Mouse (Mus musculus) MEL (cell line): ENCODE measurements at regions not wholly inside any gene's neighbourhood (a gene's known extent, or its start where the extent isn't known, plus 50 kb on each side); places are given as distances from the start of the nearest gene placed in this dataset.

Experiments
- DNase-seq: peaks from one replicate; pipeline ENCODE4 v3.0.0; 2011; ENCODE audit warnings: low read depth, low spot score
- H3K27ac ChIP-seq: 2 replicates; pipeline ENCODE4 v1.5.1; 2012; ENCODE audit warnings: low read depth, mild to moderate bottlenecking, control low read depth, low read length, moderate library complexity; ENCODE audit not compliant: control insufficient read depth
- H3K27me3 ChIP-seq, 2 experiments: fragments of 150-350 bp in 1 of 2; sonication (generic) in 1 of 2; 2 replicates each; pipeline ENCODE4 v1.6.1; 2012; ENCODE audit warnings: low read length in 2 of 2, mild to moderate bottlenecking in 2 of 2, improper control_type of control experiment in 1 of 2, moderate library complexity in 1 of 2; ENCODE audit not compliant: insufficient read depth in 2 of 2, control insufficient read depth in 1 of 2
- H3K36me3 ChIP-seq, 2 experiments: 2 replicates each; pipeline ENCODE4 v1.6.1; 2012 to 2014; ENCODE audit warnings: low read length in 2 of 2, improper control_type of control experiment in 1 of 2, inconsistent platforms in 1 of 2, mild to moderate bottlenecking in 1 of 2; ENCODE audit not compliant: insufficient read depth in 2 of 2, control insufficient read depth in 1 of 2
- H3K4me1 ChIP-seq, 2 experiments: fragments of 150-350 bp in 1 of 2; sonication (generic) in 1 of 2; 2 replicates each; pipeline ENCODE4 v1.6.1; 2012; ENCODE audit warnings: low read length in 2 of 2, improper control_type of control experiment in 1 of 2, mild to moderate bottlenecking in 1 of 2; ENCODE audit not compliant: insufficient read depth in 2 of 2, control insufficient read depth in 1 of 2
- H3K4me3 ChIP-seq, 2 experiments: fragments of 150-350 bp in 1 of 2; sonication (generic) in 1 of 2; 2 replicates each; pipeline ENCODE4 v1.5.1; 2012; ENCODE audit warnings: low read depth in 2 of 2, low read length in 2 of 2, mild to moderate bottlenecking in 2 of 2, moderate library complexity in 2 of 2, control low read depth in 1 of 2, improper control_type of control experiment in 1 of 2; ENCODE audit not compliant: control insufficient read depth in 1 of 2, insufficient read depth in 1 of 2
- H3K79me2 ChIP-seq: 2 replicates; pipeline ENCODE4 v1.6.1; 2012; ENCODE audit warnings: mild to moderate bottlenecking, low read length, moderate library complexity; ENCODE audit not compliant: control insufficient read depth, poor library complexity, insufficient read depth
- H3K9ac ChIP-seq: 2 replicates; pipeline ENCODE4 v1.6.1; 2012; ENCODE audit warnings: low read depth, mild to moderate bottlenecking, control low read depth, low read length, moderate library complexity; ENCODE audit not compliant: control insufficient read depth, poor library complexity, severe bottlenecking
- H3K9me3 ChIP-seq: fragments of 150-350 bp; sonication (generic); replicated peaks from 2 replicates; pipeline ENCODE4 v1.6.1; 2012; ENCODE audit warnings: mild to moderate bottlenecking, low read length, improper control_type of control experiment, moderate library complexity; ENCODE audit not compliant: insufficient read depth
- BHLHE40 ChIP-seq: IDR thresholded peaks from 2 replicates; pipeline ENCODE4 v1.6.1; 2012; ENCODE audit warnings: low read depth, mild to moderate bottlenecking, inconsistent platforms, low read length, improper control_type of control experiment, borderline replicate concordance
- CHD1 ChIP-seq: IDR thresholded peaks from 2 replicates; pipeline ENCODE4 v1.6.1; 2012; ENCODE audit warnings: low read depth, mild to moderate bottlenecking, inconsistent platforms, low read length, improper control_type of control experiment
- CHD2 ChIP-seq: IDR thresholded peaks from 2 replicates; pipeline ENCODE4 v1.6.1; 2011; ENCODE audit warnings: low read length, improper control_type of control experiment
- CTCF ChIP-seq, 3 experiments: IDR thresholded peaks in 2 of 3; conservative IDR thresholded peaks in 1 of 3; 2 replicates each; pipeline ENCODE4 v1.5.1; 2011 to 2012; ENCODE audit warnings: low read length in 3 of 3, low read depth in 2 of 3, mild to moderate bottlenecking in 2 of 3, improper control_type of control experiment in 1 of 3, inconsistent platforms in 1 of 3, mixed read lengths in 1 of 3, moderate library complexity in 1 of 3; ENCODE audit not compliant: control insufficient read depth in 1 of 3, insufficient read depth in 1 of 3, poor library complexity in 1 of 3, severe bottlenecking in 1 of 3
- E2F4 ChIP-seq: IDR thresholded peaks from 2 replicates; pipeline ENCODE4 v1.6.1; 2011; ENCODE audit warnings: low read depth, low read length, improper control_type of control experiment, borderline replicate concordance
- EP300 ChIP-seq, 2 experiments: IDR thresholded peaks; 2 replicates each; pipeline ENCODE4 v1.6.1; 2011; ENCODE audit warnings: improper control_type of control experiment in 2 of 2, low read length in 2 of 2, low read depth in 1 of 2, mild to moderate bottlenecking in 1 of 2
- ETS1 ChIP-seq: IDR thresholded peaks from 2 replicates; pipeline ENCODE4 v1.6.1; 2012; ENCODE audit warnings: low read depth, mild to moderate bottlenecking, inconsistent platforms, low read length, improper control_type of control experiment, moderate library complexity
- GABPA ChIP-seq: IDR thresholded peaks from 2 replicates; pipeline ENCODE4 v1.6.1; 2012; ENCODE audit warnings: low read depth, mild to moderate bottlenecking, inconsistent platforms, low read length, improper control_type of control experiment, moderate library complexity
- KAT2A ChIP-seq: conservative IDR thresholded peaks from 2 replicates; pipeline ENCODE4 v1.6.1; 2012; ENCODE audit warnings: low read depth, low read length, improper control_type of control experiment, inconsistent platforms
- MAX ChIP-seq: IDR thresholded peaks from 2 replicates; pipeline ENCODE4 v1.6.1; 2011; ENCODE audit warnings: low read length, improper control_type of control experiment
- MAZ ChIP-seq: IDR thresholded peaks from 2 replicates; pipeline ENCODE4 v1.6.1; 2012; ENCODE audit warnings: low read depth, mild to moderate bottlenecking, inconsistent platforms, low read length, improper control_type of control experiment
- MEF2A ChIP-seq: IDR thresholded peaks from 2 replicates; pipeline ENCODE4 v1.6.1; 2014; ENCODE audit warnings: low read depth, mild to moderate bottlenecking, inconsistent platforms, low read length, improper control_type of control experiment; ENCODE audit not compliant: poor library complexity, insufficient replicate concordance, severe bottlenecking; ENCODE audit errors: extremely low read depth
- MYB ChIP-seq: IDR thresholded peaks from 2 replicates; pipeline ENCODE4 v1.6.1; 2011; ENCODE audit warnings: mild to moderate bottlenecking, low read depth, low read length, improper control_type of control experiment
- NELFE ChIP-seq: IDR thresholded peaks from 2 replicates; pipeline ENCODE4 v1.6.1; 2011; ENCODE audit warnings: low read depth, low read length, improper control_type of control experiment
- POLR2AphosphoS2 ChIP-seq: IDR thresholded peaks from 2 replicates; pipeline ENCODE4 v1.6.1; 2011; ENCODE audit warnings: low read length, improper control_type of control experiment
- POLR2AphosphoS5 ChIP-seq: IDR thresholded peaks from 2 replicates; pipeline ENCODE4 v1.6.1; 2012; ENCODE audit warnings: low read depth, borderline replicate concordance, mild to moderate bottlenecking, inconsistent platforms, low read length, moderate library complexity, mixed read lengths
- RAD21 ChIP-seq: IDR thresholded peaks from 2 replicates; pipeline ENCODE4 v1.6.1; 2011; ENCODE audit warnings: mild to moderate bottlenecking, low read depth, low read length, improper control_type of control experiment
- RCOR1 ChIP-seq: IDR thresholded peaks from 2 replicates; pipeline ENCODE4 v1.6.1; 2012; ENCODE audit warnings: low read depth, mild to moderate bottlenecking, inconsistent platforms, low read length, improper control_type of control experiment
- SIN3A ChIP-seq: IDR thresholded peaks from 2 replicates; pipeline ENCODE4 v1.6.1; 2012; ENCODE audit warnings: low read length, improper control_type of control experiment, inconsistent platforms
- TAL1 ChIP-seq: IDR thresholded peaks from 2 replicates; pipeline ENCODE4 v1.6.1; 2012; ENCODE audit warnings: mild to moderate bottlenecking, inconsistent platforms, low read length, moderate library complexity, mixed read lengths
- TBP ChIP-seq: IDR thresholded peaks from 2 replicates; pipeline ENCODE4 v1.8.0; 2011; ENCODE audit warnings: low read depth, low read length, improper control_type of control experiment
- USF1 ChIP-seq: IDR thresholded peaks from 2 replicates; pipeline ENCODE4 v1.6.1; 2014; ENCODE audit warnings: low read depth, mild to moderate bottlenecking, inconsistent platforms, low read length, improper control_type of control experiment, moderate library complexity
- USF2 ChIP-seq, 2 experiments: IDR thresholded peaks; 2 replicates each; pipeline ENCODE4 v1.6.1; 2011 to 2012; ENCODE audit warnings: improper control_type of control experiment in 2 of 2, low read length in 2 of 2, borderline replicate concordance in 1 of 2, inconsistent platforms in 1 of 2, low read depth in 1 of 2, mild to moderate bottlenecking in 1 of 2; ENCODE audit not compliant: insufficient read depth in 1 of 2
- ZC3H11A ChIP-seq: IDR thresholded peaks from 2 replicates; pipeline ENCODE4 v1.6.1; 2012; ENCODE audit warnings: low read depth, mild to moderate bottlenecking, inconsistent platforms, low read length, improper control_type of control experiment
- ZKSCAN1 ChIP-seq: IDR thresholded peaks from 2 replicates; pipeline ENCODE4 v1.6.1; 2012; ENCODE audit warnings: low read depth, mild to moderate bottlenecking, inconsistent platforms, low read length, improper control_type of control experiment, moderate library complexity
- ZNF384 ChIP-seq: IDR thresholded peaks from 2 replicates; pipeline ENCODE4 v1.6.1; 2012; ENCODE audit warnings: low read depth, mild to moderate bottlenecking, inconsistent platforms, low read length, improper control_type of control experiment

GRCm38 (mm10) chr5:24265431-24265830 is 86.0 kb downstream of the Kcnh2 start:
- TF ChIP-seq ZNF384 (no peak), MAZ (0 out of 2 replicates have a peak, but pooled peaks have one; percentile 19), TAL1 (no peak), MEF2A (no peak), ZC3H11A (peak; percentile 22; the same call in 1 of the 2 replicates), USF1 (peak; percentile 90), EP300 (IDR thresholded peaks at IDR 0.05; ENCODE audit: low read depth in 1 of 2, low read length in 2 of 2) (no peak), RAD21 (peak; percentile 37), USF2 (IDR thresholded peaks at IDR 0.05; ENCODE audit: borderline replicate concordance in 1 of 2, insufficient read depth in 1 of 2, low read depth in 1 of 2, low read length in 2 of 2) (peak in 1 of 2 experiments; percentile 55; a peak in 1 of 4 replicates), CTCF (IDR thresholded peaks at IDR 0.05 in 2 of 3, conservative IDR thresholded peaks at IDR 0.05 in 1 of 3; ENCODE audit: control insufficient read depth in 1 of 3, insufficient read depth in 1 of 3, low read depth in 2 of 3, low read length in 3 of 3, poor library complexity in 1 of 3, severe bottlenecking in 1 of 3) (peak; percentile 20 to 39 (median 37)), MAX (no peak), NELFE (no peak)
- no peak overlapping the region for H3K4me3 ChIP-seq
- H3K79me2 ChIP-seq, result no peaks in the 10 kb centered on the region
- no peak overlapping the region for H3K9ac ChIP-seq
- no peak overlapping the region for H3K27ac ChIP-seq
- H3K9me3 ChIP-seq, result no peaks in the 10 kb centered on the region
- H3K4me1 ChIP-seq, result peaks cover 0 to 28% of the 10 kb centered on the region in 2 experiments; a peak in 2 of 4 replicates
- peak; percentile 39 for DNase-seq
- no peaks in the 10 kb centered on the region for H3K27me3 ChIP-seq
- H3K36me3 ChIP-seq, result peaks cover 0 to 6% of the 10 kb centered on the region in 2 experiments; a peak in 2 of 4 replicates

GRCm38 (mm10) chr5:24266344-24267295 is 84.8 kb downstream of the Kcnh2 start:
- no peaks in the 10 kb centered on the region for H3K27me3 ChIP-seq
- H3K4me1 ChIP-seq, result peaks cover 0 to 27% of the 10 kb centered on the region in 2 experiments; a peak in 2 of 4 replicates
- peak overlapping the region; percentile 96 for H3K27ac ChIP-seq
- H3K79me2 ChIP-seq, result no peaks in the 10 kb centered on the region
- H3K9ac ChIP-seq, result peak overlapping the region; percentile 71
- peaks cover 0 to 6% of the 10 kb centered on the region in 2 experiments; a peak in 2 of 4 replicates for H3K36me3 ChIP-seq
- peak overlapping the region; percentile 58 to 62 for H3K4me3 ChIP-seq
- DNase-seq, result peak; percentile 98
- H3K9me3 ChIP-seq, result no peaks in the 10 kb centered on the region
- TF ChIP-seq RCOR1 (peak; percentile 67; the same call in 1 of the 2 replicates), MYB (0 out of 2 replicates have a peak, but pooled peaks have one; percentile 8), GABPA (no peak), POLR2AphosphoS2 (no peak), RAD21 (peak; percentile 96), ETS1 (peak; percentile 13; the same call in 1 of the 2 replicates), KAT2A (no peak), E2F4 (no peak), ZKSCAN1 (no peak), MEF2A (no peak), USF1 (peak; percentile 90), SIN3A (peak; percentile 84; the same call in 1 of the 2 replicates), ZNF384 (0 out of 2 replicates have a peak, but pooled peaks have one; percentile 36), POLR2AphosphoS5 (no peak), BHLHE40 (peak; percentile 33; the same call in 1 of the 2 replicates), CHD2 (no peak), NELFE (peak; percentile 55), EP300 (IDR thresholded peaks at IDR 0.05; ENCODE audit: low read depth in 1 of 2, low read length in 2 of 2) (peak in 1 of 2 experiments; percentile 20; a peak in 1 of 4 replicates), MAZ (0 out of 2 replicates have a peak, but pooled peaks have one; percentile 31), CHD1 (no peak), MAX (peak; percentile 76), TBP (peak; percentile 70)
